Mouse (Mus musculus) heart, adult 18-20 months (tissue): ENCODE results near the gene Robo2. TPM values are rescaled to one million over a fixed set of nuclear protein-coding genes. Genes with fewer than 3 reads are reported as not detected.
A peak's percentile ranks its signal among the peaks of the same experiment; 100 is the strongest.

Experiments
- DNase-seq, 2 experiments: peaks; one replicate each; pipeline ENCODE4 v3.0.0; 2021 to 2022; ENCODE audit warnings: mixed read lengths in 1 of 2
- microRNA-seq, 2 experiments: library from miRNA; unstranded; fragments of <30 nt; microRNA quantifications; one replicate each; pipeline ENCODE4 v1.2.0; 2022
- total RNA-seq, 2 experiments: library from RNA; stranded (reverse); gene quantifications; 2 replicates each; pipeline ENCODE4 v1.2.3; 2021

Robo2 gene
- total RNA-seq, 2 experiments from 2014 or later: 1.1 to 1.4 TPM

DNA sequence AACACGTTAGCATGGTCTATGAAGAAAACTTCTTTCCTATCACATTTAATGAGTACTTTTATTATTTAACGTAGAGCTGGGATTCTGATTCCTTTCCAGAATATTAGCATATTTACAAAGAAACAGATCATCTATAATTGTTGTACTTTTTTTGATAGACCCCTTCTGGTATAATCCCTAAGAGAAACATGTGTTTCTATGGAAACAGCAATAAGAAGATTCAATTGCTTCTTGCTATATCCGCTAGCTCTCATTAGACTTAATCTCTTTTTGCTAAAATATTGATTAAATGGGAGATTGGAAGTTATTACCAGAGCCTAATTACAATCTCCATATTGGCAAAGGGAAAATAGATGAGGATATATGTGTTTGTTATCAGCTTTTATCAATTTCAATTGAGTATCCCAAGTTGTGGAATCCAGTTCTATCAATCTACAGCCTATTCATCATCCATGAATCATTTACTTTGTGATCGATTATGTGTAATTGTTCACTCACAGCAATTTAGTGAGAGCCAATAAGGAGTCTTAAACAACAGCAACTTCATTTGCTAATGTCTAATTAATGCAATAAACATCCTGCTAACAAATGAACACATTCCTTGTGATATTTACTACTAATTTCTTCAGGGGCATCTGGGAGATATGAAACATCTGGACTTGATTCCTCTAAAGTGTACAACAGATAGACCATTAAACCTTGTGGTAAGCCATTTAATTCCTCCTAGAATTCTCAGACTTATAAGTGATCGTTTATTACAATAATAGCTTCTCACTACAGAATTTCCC, 472.0 kb downstream of the Robo2 start:
- no peak for DNase-seq

DNA sequence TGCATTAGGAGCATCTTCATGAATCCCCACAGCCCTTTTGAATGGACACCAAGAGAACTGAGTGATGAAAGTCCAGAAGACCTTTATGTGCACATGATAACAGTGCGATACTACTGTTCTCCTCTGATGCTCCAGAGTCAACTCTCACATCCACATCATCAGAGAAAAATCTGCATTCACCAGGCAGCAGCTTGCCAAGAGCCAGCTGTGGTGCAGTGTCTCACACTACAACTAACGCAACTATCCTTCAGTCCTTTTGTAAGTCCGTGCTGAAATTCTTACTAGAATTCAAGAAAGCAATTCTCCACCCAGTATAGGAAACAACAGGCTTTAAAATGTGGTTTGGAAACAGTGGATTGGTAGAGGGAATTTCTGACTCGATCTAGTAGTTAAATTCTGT, 481.3 kb downstream of the Robo2 start:
- DNase-seq: no peak

DNA sequence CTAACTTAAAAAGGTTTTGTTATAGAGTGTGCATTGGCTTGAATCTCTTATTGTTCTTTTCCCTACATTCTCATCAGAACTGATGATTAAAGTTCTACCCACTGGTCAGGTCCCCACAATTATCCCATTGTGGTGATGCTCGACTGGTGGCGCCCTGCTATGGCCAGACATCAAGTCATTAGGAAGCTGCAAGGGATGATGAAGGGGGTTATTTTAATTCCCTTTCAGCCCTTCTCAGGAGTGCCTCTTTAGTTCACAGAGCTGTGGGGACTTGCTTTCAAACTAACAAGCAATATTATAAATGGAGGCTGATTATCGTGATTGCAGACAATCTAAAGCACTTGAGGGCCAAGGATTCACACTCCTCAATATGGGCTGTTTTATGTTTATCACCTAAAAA, 484.1 kb downstream of the Robo2 start:
- DNase-seq: no peak

DNA sequence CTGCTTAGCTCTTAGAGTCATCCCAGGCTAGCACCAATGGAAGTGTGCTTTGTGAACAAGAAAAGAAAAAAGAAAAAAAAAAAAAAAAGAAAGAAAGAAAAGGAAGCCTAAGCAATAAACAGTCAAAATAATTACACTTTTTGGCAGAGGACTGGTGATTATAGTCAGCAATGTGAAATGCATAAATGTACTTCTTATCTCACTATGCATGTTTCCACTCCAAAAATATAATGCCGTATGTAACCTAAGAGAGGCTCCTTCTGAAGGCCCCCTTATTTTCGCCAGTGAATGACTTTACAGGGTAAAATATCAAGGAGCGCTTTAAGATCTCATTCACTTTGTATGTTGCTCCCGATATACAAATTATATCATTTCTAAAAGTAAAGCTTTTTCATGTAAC, 496.2 kb downstream of the Robo2 start:
- DNase-seq: no peak

DNA sequence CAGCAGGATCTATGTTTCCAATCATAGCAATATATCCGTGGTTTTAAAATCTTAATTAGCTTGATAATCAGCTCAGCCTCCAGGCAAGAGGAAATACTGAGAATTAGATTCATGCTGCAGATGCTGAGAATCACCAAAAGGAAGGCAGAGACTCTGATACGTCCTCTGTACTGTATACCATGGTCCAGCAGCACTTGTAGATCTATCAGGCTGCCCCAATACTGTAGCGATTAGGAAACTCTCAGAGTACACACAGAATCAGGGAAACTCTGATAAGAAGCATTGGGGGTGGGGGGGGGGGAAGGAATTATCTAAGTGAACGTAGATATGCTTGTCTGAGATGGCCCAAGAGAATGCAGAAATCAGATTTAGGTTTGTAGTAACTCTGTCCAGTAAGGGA, 496.7 kb downstream of the Robo2 start:
- DNase-seq: no peak

DNA sequence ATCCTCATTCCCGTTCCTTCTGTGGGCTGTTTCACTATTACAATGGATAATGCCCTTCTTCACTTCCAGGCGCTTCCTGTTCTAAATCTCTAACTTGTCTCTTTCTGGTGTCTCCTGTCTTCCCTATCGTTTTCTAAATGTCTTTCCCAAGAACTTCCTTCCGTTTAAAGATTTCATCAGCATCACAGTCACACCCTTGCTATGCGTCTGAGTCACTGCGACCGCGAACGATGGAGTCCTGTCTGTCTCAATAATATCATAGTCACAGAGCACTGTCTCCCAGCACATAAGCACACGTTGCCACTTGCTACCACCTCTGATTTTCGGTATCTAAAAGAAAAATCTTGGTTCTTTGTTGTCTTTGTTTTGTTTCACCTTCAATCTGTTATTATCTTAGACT, 503.1 kb downstream of the Robo2 start:
- no peak for DNase-seq

DNA sequence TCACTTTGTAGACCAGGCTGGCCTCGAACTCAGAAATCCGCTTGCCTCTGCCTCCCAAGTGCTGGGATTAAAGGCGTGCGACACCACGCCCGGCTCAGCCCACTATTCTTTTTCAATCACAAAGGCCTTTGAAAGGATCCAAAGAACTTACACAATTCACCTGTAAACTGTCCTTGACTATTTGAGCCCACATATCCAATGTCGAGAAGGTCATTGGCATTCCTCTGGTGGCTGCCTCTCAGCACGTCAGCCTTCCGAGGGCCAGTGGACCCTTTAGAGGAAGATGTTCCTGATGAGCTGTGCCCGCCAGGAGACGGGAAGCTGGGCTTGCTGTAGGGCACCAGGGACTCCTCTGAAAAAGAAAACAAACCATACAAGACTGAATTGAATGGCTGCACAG, 514.8 kb downstream of the Robo2 start:
- no peak for DNase-seq

DNA sequence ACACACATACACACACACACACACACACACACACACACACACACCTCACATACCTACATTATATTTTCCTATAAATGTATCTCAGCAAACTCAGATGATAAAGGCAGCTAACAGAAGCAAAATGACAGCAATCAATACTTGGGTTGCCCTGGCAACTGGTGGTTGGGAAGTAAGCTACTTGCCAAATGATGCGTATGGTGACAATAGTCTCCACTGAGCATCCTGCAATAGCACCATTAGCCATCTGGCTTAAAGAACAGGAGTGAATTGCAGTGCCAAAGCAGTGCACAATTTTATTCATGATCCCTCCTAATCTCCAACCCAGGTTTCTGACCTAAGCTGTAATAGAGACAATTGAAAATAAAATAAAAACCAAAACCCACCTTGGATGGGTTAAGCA, 529.7 kb downstream of the Robo2 start:
- no peak for DNase-seq

DNA sequence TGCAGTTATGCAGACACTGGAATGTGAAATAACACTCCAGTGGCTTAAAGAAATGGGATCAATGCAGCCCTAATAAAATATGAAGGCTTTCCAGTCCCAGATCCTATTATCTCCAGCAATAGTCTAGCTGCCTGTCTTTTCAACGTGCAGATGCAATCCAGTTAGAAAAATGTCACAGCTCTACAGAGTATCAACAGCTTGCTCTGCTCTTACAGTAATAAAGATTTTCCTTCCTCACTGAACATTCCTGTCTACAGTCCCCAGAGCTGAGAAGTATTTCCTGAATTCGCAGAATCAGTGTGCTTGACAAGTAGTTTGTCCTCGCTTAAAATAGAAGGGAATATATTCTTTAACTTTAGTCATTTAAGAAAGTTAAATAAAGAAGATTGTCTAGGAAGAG, 533.7 kb downstream of the Robo2 start:
- DNase-seq: no peak

DNA sequence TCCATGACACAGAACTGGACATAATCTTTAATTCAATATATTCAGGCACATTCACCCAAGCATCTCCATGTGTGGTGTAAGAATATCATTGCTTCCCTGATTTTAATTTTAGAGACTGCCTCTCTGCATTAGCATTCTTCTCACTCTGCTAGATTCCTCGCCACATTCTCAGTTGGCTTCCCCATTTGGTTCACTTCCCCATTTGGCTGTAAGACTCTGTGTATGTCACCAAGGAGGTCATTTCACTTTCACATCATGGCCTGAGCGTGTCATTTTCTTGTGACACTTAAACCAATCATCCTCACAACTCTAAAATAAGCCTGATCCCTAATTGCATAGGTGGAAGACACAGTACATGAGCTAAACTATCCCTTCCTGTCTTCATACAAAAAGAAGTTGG, 536.6 kb downstream of the Robo2 start:
- DNase-seq: peak in 1 of 2 experiments; percentile 17

DNA sequence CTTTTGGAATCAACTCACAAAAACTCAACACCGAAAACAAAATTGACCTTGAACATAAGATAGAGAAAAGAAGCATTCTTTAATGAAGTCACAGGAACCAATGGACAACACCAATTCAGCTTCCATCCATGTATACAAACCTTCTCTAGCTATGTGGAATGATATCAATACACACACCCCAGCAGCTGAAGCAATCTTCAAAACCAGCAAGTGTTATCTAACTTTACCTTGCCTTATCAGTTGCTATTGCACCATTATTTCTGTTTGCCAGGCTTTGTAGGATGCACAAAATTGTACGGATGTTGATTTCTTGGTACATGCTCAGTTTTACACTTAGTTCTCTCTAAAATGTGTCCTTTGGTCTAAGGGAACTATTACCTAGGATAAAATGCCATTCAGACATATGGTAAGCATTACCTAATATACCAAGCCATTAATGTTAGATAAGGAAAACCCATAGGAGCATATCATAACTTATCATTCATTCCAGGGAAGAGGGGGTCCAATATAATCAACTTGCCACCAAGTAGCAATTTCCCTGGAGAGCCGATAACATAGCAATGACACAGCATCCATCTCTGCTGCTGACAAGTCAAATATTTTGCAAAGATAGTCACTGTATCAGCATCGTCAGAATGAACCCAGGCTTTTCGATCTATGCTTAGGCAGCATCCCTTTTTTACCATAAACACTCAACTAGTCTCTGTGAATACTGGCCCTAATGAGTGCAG, 537.6 kb downstream of the Robo2 start:
- no peak for DNase-seq

DNA sequence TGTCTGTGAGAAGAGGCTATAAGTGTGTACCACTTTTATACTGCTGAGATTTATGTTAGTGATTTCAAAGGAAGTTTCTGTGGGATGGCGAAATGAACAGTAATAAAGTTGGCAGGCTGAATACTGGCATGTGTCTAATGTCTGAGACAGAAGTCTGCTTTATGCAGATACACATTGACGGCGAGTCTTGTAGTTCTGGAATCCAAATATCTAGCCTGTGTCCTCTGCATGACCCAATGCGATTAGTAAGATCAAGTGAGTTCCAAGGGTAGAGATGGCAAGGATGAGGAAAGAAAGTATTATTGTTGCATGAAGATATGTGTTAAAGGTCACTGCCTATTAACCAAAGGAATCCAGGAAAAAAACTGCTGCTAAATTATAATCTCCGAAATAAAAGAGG, 541.3 kb downstream of the Robo2 start:
- DNase-seq: no peak

DNA sequence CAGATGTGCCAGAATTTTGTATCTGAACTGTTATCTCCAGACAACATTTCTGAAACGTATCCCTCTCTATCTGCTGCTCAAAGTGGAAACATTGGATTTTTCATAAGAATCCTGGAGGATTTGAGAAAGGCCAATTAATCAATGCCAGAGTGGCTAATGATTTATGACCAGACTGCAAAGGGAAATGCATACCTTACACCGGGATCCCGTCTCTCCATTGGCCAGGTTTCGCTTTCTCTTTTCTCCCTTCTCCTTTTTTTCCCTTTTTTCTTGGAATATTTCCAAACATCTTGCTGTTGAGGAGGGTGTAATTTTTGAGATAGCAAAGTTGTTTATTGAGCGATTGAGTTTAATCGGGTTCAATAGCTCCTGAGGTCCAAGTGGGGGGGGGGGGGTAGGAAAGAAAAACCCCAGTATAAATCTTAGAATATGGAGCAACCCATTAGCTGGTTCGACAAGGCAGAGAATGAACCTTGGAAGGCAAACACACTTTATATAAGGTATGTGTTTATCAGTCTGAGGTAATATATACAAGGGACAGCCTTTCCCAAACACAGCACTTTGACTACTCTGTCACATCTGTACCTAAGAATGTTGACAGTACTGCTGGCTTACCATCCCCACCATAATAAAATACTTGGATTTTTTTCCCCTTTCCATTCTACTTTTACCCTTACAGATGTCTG, 542.0 kb downstream of the Robo2 start:
- no peak for DNase-seq

DNA sequence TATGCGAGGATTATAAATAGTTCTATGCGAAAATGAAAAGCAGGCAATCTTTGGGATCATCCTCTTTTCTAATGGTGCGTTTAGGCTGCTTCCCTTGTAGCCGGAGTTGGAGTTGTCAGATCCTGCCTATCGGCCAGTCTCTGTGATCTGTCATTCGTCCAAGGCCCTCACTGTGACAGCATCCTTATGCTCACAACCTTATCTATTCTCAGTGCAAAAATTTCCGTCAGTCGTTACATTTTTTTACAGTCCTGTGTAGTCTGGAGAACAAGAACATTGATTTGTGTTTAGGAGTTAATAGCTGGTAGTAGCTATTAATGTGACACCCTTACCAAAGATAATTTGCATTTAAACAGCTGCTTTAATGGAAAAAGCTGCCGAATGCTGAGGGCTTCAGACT, 547.0 kb downstream of the Robo2 start:
- no peak for DNase-seq

DNA sequence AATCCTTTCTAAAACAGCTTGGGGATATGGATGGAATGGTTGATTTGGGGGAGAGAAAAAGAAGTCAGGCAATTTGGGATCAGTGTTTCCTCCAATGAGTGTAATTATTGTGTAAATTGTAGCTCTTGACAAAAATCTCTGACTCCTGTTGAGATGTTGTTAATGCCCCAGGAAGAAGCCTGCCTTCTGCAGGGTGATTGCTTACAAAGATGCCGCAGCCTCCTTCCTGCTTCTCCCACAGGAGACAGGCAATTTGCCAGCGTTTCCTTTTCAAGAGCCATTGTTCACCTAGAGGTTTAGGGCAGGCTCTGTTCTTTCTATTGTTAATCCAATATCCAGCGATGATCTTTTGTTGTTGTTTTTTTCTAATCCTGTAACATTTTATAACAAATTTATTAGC, 547.9 kb downstream of the Robo2 start:
- DNase-seq: peak; percentile 27 to 51

DNA sequence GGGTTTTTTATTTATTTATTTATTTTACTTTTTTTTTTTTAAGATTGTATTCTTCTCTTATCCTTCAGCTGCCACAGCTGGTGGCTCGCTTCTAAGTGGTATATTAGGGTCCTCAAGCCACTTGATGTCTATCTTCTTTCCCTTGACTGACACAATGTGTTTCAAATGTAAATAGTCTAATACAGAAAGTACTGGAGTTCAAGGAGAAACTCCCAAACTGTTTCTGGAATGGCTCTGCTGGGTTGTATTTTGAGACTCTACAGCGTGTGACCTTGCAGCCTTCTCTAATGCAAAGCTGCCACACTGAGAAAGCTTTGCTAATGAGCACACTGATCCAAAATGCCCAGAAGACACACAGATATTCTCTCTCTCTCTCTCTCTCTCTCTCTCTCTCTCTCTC, 552.9 kb downstream of the Robo2 start:
- no peak for DNase-seq

DNA sequence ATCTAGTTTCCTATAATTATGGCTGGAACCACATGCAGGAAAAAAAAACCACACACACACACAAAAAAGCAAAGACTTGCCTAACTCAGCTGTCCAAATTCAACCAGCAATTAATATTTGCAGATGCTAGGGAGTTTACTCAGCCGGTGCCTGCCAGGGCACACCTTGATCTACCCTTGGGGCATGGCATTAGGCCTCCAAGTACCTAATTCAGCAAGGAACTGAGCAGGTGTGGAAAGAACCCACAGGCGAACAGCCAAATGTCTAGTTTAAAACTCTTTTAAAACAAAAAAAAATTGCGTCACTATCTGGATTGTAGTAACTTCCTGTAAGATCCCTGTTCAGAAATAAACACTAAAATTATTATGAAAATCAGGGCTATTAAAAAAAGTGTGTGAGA, 555.8 kb downstream of the Robo2 start:
- no peak for DNase-seq

Small RNAs within 50 kb of the gene (microRNA-seq; reads per million reads assigned to microRNA genes)
- gene Gm24272: 0 reads per million in 2 experiments
- gene Mir691: 0 reads per million in 2 experiments
